Mouse (Mus musculus): Measurements from ENCODE around the gene Cdc14b. TPM values are rescaled to one million over a fixed set of nuclear protein-coding genes. Genes with fewer than 3 reads are reported as not detected.
A peak's percentile ranks its signal among the peaks of the same experiment; 100 is the strongest.

Cdc14b gene
- polyA plus RNA-seq, 1 experiment from 2014 or later: 11.2 TPM

DNA sequence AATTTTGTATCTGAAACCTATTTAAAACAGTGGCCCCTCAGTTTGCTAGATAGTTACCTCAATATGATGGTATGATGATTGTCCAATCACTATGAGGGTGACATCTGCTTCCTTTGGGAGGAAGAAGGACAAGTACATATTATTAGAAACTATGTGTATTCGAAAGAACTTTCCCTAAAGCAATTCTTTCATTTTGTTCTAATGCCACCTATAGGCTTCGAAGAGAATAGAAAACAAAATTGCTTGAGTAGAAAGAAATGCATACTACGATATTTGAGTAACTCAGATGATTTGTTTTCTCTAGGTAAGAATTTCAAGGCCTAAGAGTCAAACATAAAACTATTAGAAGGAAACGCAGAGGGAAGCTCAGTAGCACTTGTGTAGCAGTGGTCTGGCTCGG lies 33.9 kb upstream of the Cdc14b start:
- no peak overlapping the region for H3K4me3 ChIP-seq
- H3K36me3 ChIP-seq: peaks cover 11% of the 10 kb centered on the region
- H3K27ac ChIP-seq: no peak overlapping the region
- no peaks in the 10 kb centered on the region for H3K9me3 ChIP-seq
- H3K27me3 ChIP-seq (ENCODE audit: insufficient read depth, poor library complexity, severe bottlenecking): no peaks in the 10 kb centered on the region
- WGBS: 78% methylated on average over 5 of the region's 5 CpGs
- H3K4me1 ChIP-seq (replicated peaks): peaks cover 10% of the 10 kb centered on the region
- DNase-seq (ENCODE audit: low spot score): no peak

DNA sequence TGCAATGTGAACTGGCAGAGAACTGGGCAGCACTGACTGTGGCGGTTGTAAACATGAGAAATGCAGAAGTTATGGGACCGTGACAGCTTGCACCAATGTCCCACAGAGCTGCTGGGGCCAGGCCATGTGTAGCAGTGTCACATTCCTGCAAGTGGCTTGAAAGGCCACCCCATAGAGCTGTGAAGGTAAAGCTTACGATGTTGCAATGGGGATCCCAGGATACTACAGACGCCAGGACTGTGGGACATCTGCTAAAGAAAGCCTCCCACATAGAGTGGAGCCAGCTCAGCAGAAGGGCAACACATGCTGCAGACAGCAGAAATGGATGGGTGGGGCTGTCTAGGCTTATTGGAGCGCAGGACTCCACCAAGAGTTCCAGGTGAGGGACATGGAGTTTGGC lies 32.4 kb upstream of the Cdc14b start:
- WGBS: 85% methylated on average over 5 of the region's 5 CpGs
- Histone ChIP-seq H3K4me1 (replicated peaks) (peaks cover 5% of the 10 kb centered on the region), H3K36me3 (peaks cover 18% of the 10 kb centered on the region), H3K4me3 (no peak overlapping the region), H3K27ac (no peak overlapping the region), H3K27me3 (ENCODE audit: insufficient read depth, poor library complexity, severe bottlenecking) (no peaks in the 10 kb centered on the region), H3K9me3 (no peaks in the 10 kb centered on the region)
- no peak for DNase-seq (ENCODE audit: low spot score)

DNA sequence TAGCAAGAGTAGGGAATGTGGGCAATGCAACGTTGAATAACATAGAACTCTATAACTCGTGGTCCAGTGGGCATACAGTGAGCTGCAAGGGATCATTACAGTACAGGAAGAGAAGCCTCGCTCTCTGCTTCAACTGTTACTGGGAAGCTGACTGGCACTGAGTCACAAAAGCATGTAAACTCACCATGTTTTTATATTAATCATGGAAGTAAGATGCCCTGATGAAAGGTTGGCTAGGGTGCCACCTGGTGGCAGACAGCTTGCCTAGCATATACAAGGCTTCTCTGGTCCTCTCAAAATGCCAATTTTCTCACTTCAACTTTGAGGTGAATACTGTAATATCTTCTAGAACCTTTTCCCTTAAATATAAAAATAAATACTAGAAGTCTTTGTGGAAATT lies 31.0 kb upstream of the Cdc14b start:
- peaks cover 18% of the 10 kb centered on the region for H3K36me3 ChIP-seq
- H3K4me3 ChIP-seq: no peak overlapping the region
- DNase-seq (ENCODE audit: low spot score): peak; percentile 64
- no peaks in the 10 kb centered on the region for H3K4me1 ChIP-seq (replicated peaks)
- H3K9me3 ChIP-seq: no peaks in the 10 kb centered on the region
- 79% methylated on average over 3 of the region's 3 CpGs for WGBS
- no peaks in the 10 kb centered on the region for H3K27me3 ChIP-seq (ENCODE audit: insufficient read depth, poor library complexity, severe bottlenecking)
- no peak overlapping the region for H3K27ac ChIP-seq

DNA sequence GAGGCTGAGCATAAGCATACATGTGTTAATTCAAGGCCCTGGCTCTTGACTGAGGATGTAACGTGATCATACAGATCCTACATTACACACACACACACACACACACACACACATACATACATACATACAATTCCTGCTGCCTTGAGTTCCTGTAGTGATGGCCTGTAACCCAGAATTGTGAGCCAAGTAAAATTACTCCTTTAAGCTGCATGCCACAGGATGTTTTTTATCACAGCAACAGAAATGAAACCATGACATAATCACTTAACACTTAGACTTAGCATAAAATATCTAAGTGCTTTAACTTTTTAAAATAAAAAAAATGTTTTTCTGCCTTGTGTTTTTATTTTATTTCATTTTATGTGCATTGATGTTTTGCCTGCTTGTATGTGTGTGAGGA lies 24.0 kb upstream of the Cdc14b start:
- no peak for DNase-seq (ENCODE audit: low spot score)
- Histone ChIP-seq H3K27me3 (ENCODE audit: insufficient read depth, poor library complexity, severe bottlenecking) (no peaks in the 10 kb centered on the region), H3K36me3 (peaks cover 10% of the 10 kb centered on the region), H3K27ac (no peak overlapping the region), H3K4me1 (replicated peaks) (no peaks in the 10 kb centered on the region), H3K9me3 (no peaks in the 10 kb centered on the region), H3K4me3 (no peak overlapping the region)
- WGBS: 88% methylated on average over 1 of the region's 1 CpGs

DNA sequence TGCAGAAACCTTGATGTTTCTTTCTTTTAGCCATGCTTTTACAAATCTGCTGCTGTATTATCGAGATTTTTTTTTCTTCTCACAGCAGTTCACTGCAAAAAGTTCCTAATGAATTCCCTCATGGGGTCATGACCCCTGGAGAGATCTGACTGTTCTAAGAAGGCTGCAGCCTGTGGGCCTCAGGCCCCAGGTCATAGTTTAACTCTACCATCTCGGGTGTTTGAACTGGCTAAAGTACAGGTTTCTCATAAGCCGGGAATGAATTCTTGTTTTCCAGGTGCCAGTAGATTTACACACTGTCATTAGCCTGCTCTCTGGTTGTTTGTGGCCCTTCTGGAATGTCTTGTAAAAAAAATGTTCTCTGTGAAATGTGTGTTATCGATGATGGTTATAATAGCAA lies 11.7 kb upstream of the Cdc14b start:
- 46% methylated on average over 4 of the region's 4 CpGs for WGBS
- H3K27ac ChIP-seq: no peak overlapping the region
- no peak for DNase-seq (ENCODE audit: low spot score)

DNA sequence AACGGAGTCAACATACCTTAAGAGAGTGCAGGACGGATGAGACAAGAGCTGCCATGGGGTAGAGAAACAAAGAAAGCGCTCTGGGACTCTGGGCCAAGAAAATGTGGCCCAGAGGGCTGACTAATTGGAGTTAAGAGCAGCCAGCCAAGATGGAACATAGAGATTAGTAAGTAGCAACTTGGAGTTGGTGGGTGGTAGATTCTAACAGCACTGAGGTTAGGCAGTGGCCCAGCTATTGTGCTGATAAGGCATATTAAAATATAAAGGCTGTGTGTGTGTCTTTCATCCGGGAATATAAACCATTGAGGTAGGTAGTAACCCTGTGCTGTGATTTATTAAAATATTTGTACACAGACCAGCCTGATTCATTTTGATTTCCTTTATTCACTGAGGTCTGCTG lies 11.2 kb upstream of the Cdc14b start:
- no peak overlapping the region for H3K4me3 ChIP-seq
- no peaks in the 10 kb centered on the region for H3K9me3 ChIP-seq
- WGBS: 71% methylated on average over 4 of the region's 4 CpGs
- H3K4me1 ChIP-seq (replicated peaks): 0 out of 2 replicates have a peak, but pooled peaks cover 7% of the 10 kb centered on the region
- no peak overlapping the region for H3K27ac ChIP-seq
- DNase-seq (ENCODE audit: low spot score): no peak
- no peaks in the 10 kb centered on the region; the same call in 1 of the 2 replicates for H3K36me3 ChIP-seq
- H3K27me3 ChIP-seq (ENCODE audit: insufficient read depth, poor library complexity, severe bottlenecking): no peaks in the 10 kb centered on the region

More for the DNA sequence above, 11.7 kb upstream of the Cdc14b start:
- H3K4me1 ChIP-seq (replicated peaks): 0 out of 2 replicates have a peak, but pooled peaks cover 7% of the 10 kb centered on the region
- no peaks in the 10 kb centered on the region; the same call in 1 of the 2 replicates for H3K36me3 ChIP-seq
- H3K27me3 ChIP-seq (ENCODE audit: insufficient read depth, poor library complexity, severe bottlenecking): no peaks in the 10 kb centered on the region
- no peak overlapping the region for H3K4me3 ChIP-seq
- H3K9me3 ChIP-seq: no peaks in the 10 kb centered on the region

DNA sequence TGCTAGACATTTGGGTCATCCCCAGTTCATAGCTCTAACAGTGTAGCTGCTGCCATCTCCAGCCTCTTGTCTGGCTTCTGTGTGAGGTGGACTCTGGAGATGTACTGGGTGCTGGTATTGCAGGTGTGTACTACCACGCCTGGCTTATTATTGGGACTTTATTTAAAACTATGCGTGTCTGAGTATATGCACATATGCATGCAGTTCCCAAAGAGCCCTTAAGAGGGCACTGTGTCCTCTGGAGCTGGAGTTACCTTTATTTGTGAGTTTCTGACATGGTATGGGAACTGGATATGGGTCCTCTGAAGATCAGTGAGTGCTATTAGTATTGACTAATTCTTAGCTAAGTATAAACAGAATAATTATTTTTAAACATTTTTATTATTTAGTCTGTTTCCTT lies 9.6 kb upstream of the Cdc14b start:
- Histone ChIP-seq H3K36me3 (no peaks in the 10 kb centered on the region; the same call in 1 of the 2 replicates), H3K27ac (no peak overlapping the region), H3K4me3 (no peak overlapping the region), H3K9me3 (no peaks in the 10 kb centered on the region), H3K27me3 (ENCODE audit: insufficient read depth, poor library complexity, severe bottlenecking) (no peaks in the 10 kb centered on the region), H3K4me1 (replicated peaks) (0 out of 2 replicates have a peak, but pooled peaks cover 7% of the 10 kb centered on the region)
- WGBS: 93% methylated on average over 2 of the region's 2 CpGs
- no peak for DNase-seq (ENCODE audit: low spot score)

DNA sequence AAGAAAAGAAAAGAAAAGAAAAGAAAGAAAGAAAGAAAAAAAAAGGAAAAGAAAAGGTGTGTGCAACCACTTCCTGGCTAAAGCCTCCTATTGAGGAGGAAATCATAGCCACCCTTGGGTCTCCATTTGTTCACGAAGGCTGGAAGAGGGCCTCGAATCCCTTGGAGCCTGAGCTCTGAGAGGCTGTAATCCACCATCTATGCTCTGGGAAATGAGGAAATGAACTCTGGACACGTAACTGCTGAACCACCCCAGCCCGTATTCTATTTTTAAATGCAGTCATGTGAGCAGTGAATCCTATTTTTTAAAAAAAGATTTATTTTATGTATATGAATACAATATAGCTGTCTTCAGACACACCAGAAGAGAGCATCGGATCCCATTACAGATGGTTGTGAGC lies 5.8 kb upstream of the Cdc14b start:
- Histone ChIP-seq H3K4me3 (no peak overlapping the region), H3K4me1 (replicated peaks) (no peaks in the 10 kb centered on the region), H3K27me3 (ENCODE audit: insufficient read depth, poor library complexity, severe bottlenecking) (peaks cover 14% of the 10 kb centered on the region), H3K27ac (no peak overlapping the region), H3K9me3 (no peaks in the 10 kb centered on the region), H3K36me3 (no peaks in the 10 kb centered on the region; the same call in 1 of the 2 replicates)
- no peak for DNase-seq (ENCODE audit: low spot score)
- WGBS: 91% methylated on average over 5 of the region's 5 CpGs

DNA sequence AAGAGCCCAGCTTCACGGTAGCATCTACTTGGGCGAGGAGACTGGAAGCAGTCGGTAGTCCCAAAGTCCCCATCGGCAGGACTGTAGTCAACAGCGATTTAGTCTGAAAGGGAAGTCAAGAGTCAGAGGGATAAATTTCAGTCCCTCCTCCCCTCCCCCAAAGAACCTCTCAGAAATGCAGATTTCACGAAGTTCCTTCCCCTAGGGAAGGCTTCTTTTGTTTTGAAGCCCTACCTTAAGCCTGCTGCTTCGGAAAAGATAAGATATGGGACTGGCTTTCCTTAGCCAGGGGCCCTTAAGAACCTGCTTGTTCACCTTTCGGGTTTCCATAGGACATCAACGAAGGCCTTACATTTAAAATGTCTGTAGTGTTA lies 651 bp upstream of the Cdc14b start:
- Histone ChIP-seq H3K36me3 (no peaks in the 10 kb centered on the region), H3K9me3 (no peaks in the 10 kb centered on the region), H3K4me3 (peak overlapping the region; percentile 85), H3K27me3 (ENCODE audit: insufficient read depth, poor library complexity, severe bottlenecking) (peaks cover 23% of the 10 kb centered on the region), H3K27ac (peak overlapping the region; percentile 91; the same call in 1 of the 2 replicates), H3K4me1 (replicated peaks) (peaks cover 23% of the 10 kb centered on the region)
- no peak for DNase-seq (ENCODE audit: low spot score)
- WGBS: 14% methylated on average over 9 of the region's 9 CpGs

DNA sequence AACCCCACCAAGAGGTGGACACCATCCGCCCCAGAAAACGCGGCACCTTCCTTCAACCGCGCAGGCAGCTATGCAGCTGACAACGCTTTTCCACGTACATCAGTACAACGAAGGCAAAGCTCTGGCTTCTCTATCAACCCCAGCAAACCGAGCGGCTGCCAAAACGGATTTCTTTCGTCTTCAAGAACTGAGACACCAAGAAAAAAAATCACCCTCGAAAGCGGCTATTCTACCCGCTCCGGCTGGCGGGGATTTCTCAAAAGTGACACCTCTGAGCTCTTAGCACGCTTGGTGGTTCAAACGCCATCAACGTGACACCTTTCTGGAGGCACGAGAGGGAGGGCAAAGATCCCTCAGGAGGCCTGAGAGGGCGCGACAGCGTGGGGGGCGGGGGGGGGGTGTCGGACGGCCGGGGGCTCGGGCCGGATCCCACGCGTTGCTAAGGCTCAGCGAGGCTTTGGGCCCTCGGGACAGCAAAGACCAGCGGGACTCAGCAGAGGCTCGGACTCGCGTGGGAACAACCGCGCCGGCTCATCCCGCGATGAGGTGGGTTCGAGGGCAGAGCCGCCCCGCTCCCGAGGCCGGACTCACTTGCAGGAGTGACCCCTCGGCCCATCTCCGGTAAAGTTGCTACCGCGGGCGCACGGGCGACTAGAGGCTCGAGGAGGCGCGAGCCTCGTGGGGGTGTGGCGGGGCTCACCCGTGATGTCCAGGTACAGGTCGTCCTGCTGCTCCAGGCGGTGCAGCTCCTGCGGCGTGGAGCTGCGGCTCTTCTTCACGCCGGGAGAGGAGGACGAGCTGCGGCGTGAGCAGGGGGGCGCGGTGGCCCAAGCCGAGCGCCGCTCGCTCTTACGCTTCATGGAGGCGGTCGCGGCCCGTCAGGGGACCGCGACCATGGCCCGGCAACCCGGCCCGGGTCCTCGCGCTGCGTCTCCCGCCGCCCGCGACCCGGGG lies 922 bp downstream of the Cdc14b start:
- Histone ChIP-seq H3K4me1 (replicated peaks) (peaks cover 23% of the 10 kb centered on the region), H3K27ac (peak overlapping the region; percentile 91), H3K36me3 (no peaks in the 10 kb centered on the region), H3K9me3 (no peaks in the 10 kb centered on the region), H3K4me3 (peak overlapping the region; percentile 85), H3K27me3 (ENCODE audit: insufficient read depth, poor library complexity, severe bottlenecking) (peaks cover 23% of the 10 kb centered on the region)
- WGBS: under 1% methylated on average over 95 of the region's 95 CpGs
- peak; percentile 58 for DNase-seq (ENCODE audit: low spot score)

DNA sequence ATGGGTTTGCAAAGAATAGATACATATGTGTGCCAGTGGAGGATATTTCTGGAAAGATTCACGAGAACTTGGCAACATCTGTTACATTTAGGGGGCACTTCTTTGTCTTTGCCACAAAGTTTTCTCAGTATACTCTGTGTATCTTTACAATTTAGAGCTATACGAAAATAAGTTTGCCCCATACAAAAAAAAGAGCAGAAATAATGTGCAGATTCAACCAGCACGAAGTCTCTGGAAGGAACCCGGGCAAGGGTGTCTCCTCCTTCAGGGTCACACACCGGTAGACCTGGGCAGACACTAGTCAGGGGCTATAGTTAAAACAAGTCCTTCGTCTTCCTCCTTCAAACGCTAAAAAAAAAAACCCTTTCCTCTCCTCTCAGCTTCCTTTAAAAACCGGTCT lies 1.7 kb downstream of the Cdc14b start:
- no peak for DNase-seq (ENCODE audit: low spot score)

DNA sequence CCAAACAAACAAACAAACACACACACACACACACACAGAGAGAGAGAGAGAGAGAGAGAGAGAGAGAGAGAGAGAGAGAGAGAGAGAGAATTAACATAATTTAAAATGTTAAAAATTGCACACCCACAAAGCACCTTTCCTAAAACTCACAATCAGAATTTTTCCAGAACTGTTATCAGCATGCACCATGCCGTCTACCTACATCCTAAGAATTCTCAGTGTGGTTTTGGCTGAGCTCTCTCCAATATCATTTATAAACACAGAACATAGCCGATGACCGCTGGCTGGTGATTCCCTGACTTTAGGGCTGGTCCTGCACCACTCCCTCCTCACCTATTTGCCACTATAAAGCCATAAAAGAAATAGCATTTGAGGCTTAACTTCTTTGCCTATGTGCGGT lies 6.7 kb downstream of the Cdc14b start:
- Histone ChIP-seq H3K27ac (no peak overlapping the region), H3K27me3 (ENCODE audit: insufficient read depth, poor library complexity, severe bottlenecking) (peaks cover 4% of the 10 kb centered on the region; the same call in 1 of the 2 replicates), H3K36me3 (no peaks in the 10 kb centered on the region), H3K4me1 (replicated peaks) (peaks cover 13% of the 10 kb centered on the region), H3K9me3 (no peaks in the 10 kb centered on the region), H3K4me3 (no peak overlapping the region)
- 86% methylated on average over 4 of the region's 4 CpGs for WGBS
- DNase-seq (ENCODE audit: low spot score): no peak

More for the DNA sequence above, 1.7 kb downstream of the Cdc14b start:
- WGBS: 51% methylated on average over 8 of the region's 8 CpGs
- Histone ChIP-seq H3K4me3 (peak overlapping the region; percentile 85), H3K4me1 (replicated peaks) (peaks cover 23% of the 10 kb centered on the region), H3K27me3 (ENCODE audit: insufficient read depth, poor library complexity, severe bottlenecking) (peaks cover 23% of the 10 kb centered on the region), H3K27ac (no peak overlapping the region), H3K9me3 (no peaks in the 10 kb centered on the region), H3K36me3 (no peaks in the 10 kb centered on the region)

DNA sequence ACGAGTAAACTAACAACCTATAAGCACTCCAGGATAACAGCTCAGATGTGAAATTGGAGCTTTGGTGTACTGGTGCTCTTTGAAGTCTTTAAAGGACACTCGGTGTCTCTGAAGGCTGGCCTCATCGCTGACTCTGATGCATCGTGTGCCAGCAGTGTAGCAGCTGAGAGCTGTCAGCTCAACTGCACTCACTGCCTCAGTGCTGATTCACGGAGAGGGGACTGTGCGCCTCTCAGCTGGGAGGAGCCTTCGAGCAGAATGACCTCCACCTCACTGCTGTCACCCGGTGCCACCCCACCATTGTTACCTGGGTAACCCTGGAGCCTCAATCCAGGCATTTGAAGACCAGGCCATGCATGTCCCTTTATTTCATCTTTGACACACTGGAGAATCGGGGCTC lies 7.9 kb downstream of the Cdc14b start:
- H3K27ac ChIP-seq: no peak overlapping the region
- no peaks in the 10 kb centered on the region for H3K9me3 ChIP-seq
- DNase-seq (ENCODE audit: low spot score): no peak
- peaks cover 12% of the 10 kb centered on the region for H3K4me1 ChIP-seq (replicated peaks)
- H3K36me3 ChIP-seq: no peaks in the 10 kb centered on the region
- H3K27me3 ChIP-seq (ENCODE audit: insufficient read depth, poor library complexity, severe bottlenecking): no peaks in the 10 kb centered on the region
- no peak overlapping the region for H3K4me3 ChIP-seq
- WGBS: 19% methylated on average over 9 of the region's 9 CpGs
